Comparison of ENCODE assay signal across 8 mouse cellular contexts in genomic region chr11:96271541-96272011, GRCm38 (mm10). TPM values are rescaled to one million over a fixed set of nuclear protein-coding genes. Genes with fewer than 3 reads are reported as not detected.
DNase-seq lines count a peak whose midpoint lies in the region; ATAC-seq and TF ChIP-seq lines count a peak whose summit lies in the region.

No protein-coding gene starts in this region.

- ATAC-seq in midbrain, embryonic 13.5 days = no peak
- ATAC-seq in midbrain, embryonic 11.5 days (ENCODE audit: low FRiP score) = no peak
- ATAC-seq in embryonic facial prominence, embryonic 13.5 days (ENCODE audit: insufficient number of reproducible peaks, insufficient read depth, low FRiP score, low TSS enrichment, low read depth) = no peak
- no peak for ATAC-seq in stomach, embryonic 14.5 days (ENCODE audit: insufficient number of reproducible peaks, insufficient read depth, low FRiP score, low read depth)
- no peak for ATAC-seq in midbrain, postnatal 0 days (ENCODE audit: low FRiP score)
- no peak for ATAC-seq in forebrain, embryonic 11.5 days (replicated peaks; ENCODE audit: low FRiP score)

- DNase-seq in midbrain, embryonic 11.5 days (ENCODE audit: low spot score, missing footprints) = no peak
- DNase-seq in kidney, postnatal 10 days = peak; percentile 85
- no peak for DNase-seq in cerebellum, adult 18-20 months
- DNase-seq in midbrain, postnatal 0 days (ENCODE audit: low spot score) = no peak
- no peak for DNase-seq in forebrain, embryonic 11.5 days (ENCODE audit: low spot score)

- H3K4me3 ChIP-seq in midbrain, embryonic 13.5 days (replicated peaks) = 0 out of 2 replicates have a peak overlapping the region, but pooled peaks have one; percentile 5
- H3K4me3 ChIP-seq in midbrain, embryonic 11.5 days (ENCODE audit: low read depth, low read length) = no peak overlapping the region
- peak overlapping the region; percentile 23 for H3K4me3 ChIP-seq in embryonic facial prominence, embryonic 13.5 days
- H3K4me3 ChIP-seq in stomach, embryonic 14.5 days (ENCODE audit: low read depth, low read length) = peak overlapping the region; percentile 24
- H3K4me3 ChIP-seq in midbrain, postnatal 0 days (ENCODE audit: low read depth, low read length) = no peak overlapping the region
- no peak overlapping the region for H3K4me3 ChIP-seq in forebrain, embryonic 11.5 days (ENCODE audit: low read depth, low read length)

- no peak overlapping the region for H3K4me2 ChIP-seq in midbrain, embryonic 13.5 days (replicated peaks)
- no peak overlapping the region for H3K4me2 ChIP-seq in midbrain, embryonic 11.5 days
- H3K4me2 ChIP-seq in embryonic facial prominence, embryonic 13.5 days = peak overlapping the region; percentile 26
- peak overlapping the region; percentile 35 for H3K4me2 ChIP-seq in stomach, embryonic 14.5 days (replicated peaks; ENCODE audit: low read depth, low read length)
- H3K4me2 ChIP-seq in midbrain, postnatal 0 days (ENCODE audit: low read depth, low read length, poor library complexity, severe bottlenecking) = no peak overlapping the region
- H3K4me2 ChIP-seq in forebrain, embryonic 11.5 days (ENCODE audit: low read depth, low read length, severe bottlenecking) = no peak overlapping the region

- TF ChIP-seq CTCF in midbrain, postnatal 0 days (IDR thresholded peaks at IDR 0.05) = no peak

- no peak overlapping the region for H3K27ac ChIP-seq in midbrain, embryonic 13.5 days
- H3K27ac ChIP-seq in midbrain, embryonic 11.5 days (ENCODE audit: low read depth, low read length) = no peak overlapping the region
- H3K27ac ChIP-seq in embryonic facial prominence, embryonic 13.5 days = no peak overlapping the region
- H3K27ac ChIP-seq in stomach, embryonic 14.5 days (ENCODE audit: low read length) = no peak overlapping the region
- no peak overlapping the region for H3K27ac ChIP-seq in midbrain, postnatal 0 days (ENCODE audit: low read depth, low read length)
- H3K27ac ChIP-seq in forebrain, embryonic 11.5 days (ENCODE audit: low read depth, low read length) = no peak overlapping the region

- H3K36me3 ChIP-seq in midbrain, embryonic 13.5 days = no peaks in the 10 kb centered on the region
- no peaks in the 10 kb centered on the region for H3K36me3 ChIP-seq in midbrain, embryonic 11.5 days (ENCODE audit: control insufficient read depth, insufficient read depth, low read length)
- no peaks in the 10 kb centered on the region for H3K36me3 ChIP-seq in embryonic facial prominence, embryonic 13.5 days
- H3K36me3 ChIP-seq in stomach, embryonic 14.5 days (ENCODE audit: control insufficient read depth, insufficient read depth, low read length) = no peaks in the 10 kb centered on the region
- no peaks in the 10 kb centered on the region for H3K36me3 ChIP-seq in midbrain, postnatal 0 days (ENCODE audit: insufficient read depth, low read length)
- no peaks in the 10 kb centered on the region for H3K36me3 ChIP-seq in forebrain, embryonic 11.5 days (ENCODE audit: control insufficient read depth, insufficient read depth, low read length)

- H3K9me3 ChIP-seq in midbrain, embryonic 13.5 days = no peaks in the 10 kb centered on the region
- no peaks in the 10 kb centered on the region for H3K9me3 ChIP-seq in midbrain, embryonic 11.5 days (ENCODE audit: control insufficient read depth, low read length)
- H3K9me3 ChIP-seq in embryonic facial prominence, embryonic 13.5 days = no peaks in the 10 kb centered on the region
- H3K9me3 ChIP-seq in stomach, embryonic 14.5 days (ENCODE audit: control insufficient read depth, low read depth, low read length) = no peaks in the 10 kb centered on the region
- no peaks in the 10 kb centered on the region for H3K9me3 ChIP-seq in midbrain, postnatal 0 days (ENCODE audit: low read length)
- H3K9me3 ChIP-seq in forebrain, embryonic 11.5 days (ENCODE audit: control insufficient read depth, low read length) = no peaks in the 10 kb centered on the region

- no peak overlapping the region for H3K9ac ChIP-seq in midbrain, embryonic 13.5 days (replicated peaks)
- no peak overlapping the region for H3K9ac ChIP-seq in midbrain, embryonic 11.5 days (ENCODE audit: low read length)
- H3K9ac ChIP-seq in embryonic facial prominence, embryonic 13.5 days = no peak overlapping the region
- H3K9ac ChIP-seq in stomach, embryonic 14.5 days (replicated peaks; ENCODE audit: low read depth, low read length) = no peak overlapping the region; the same call in 1 of the 2 replicates
- no peak overlapping the region for H3K9ac ChIP-seq in midbrain, postnatal 0 days (replicated peaks; ENCODE audit: low read length, poor library complexity, severe bottlenecking)
- H3K9ac ChIP-seq in forebrain, embryonic 11.5 days (ENCODE audit: low read length) = no peak overlapping the region

- WGBS in midbrain, embryonic 13.5 days = under 1% methylated on average over 52 of the region's 52 CpGs
- under 1% methylated on average over 52 of the region's 52 CpGs for WGBS in midbrain, embryonic 11.5 days
- WGBS in embryonic facial prominence, embryonic 13.5 days = under 1% methylated on average over 52 of the region's 52 CpGs
- WGBS in stomach, embryonic 14.5 days = under 1% methylated on average over 52 of the region's 52 CpGs
- under 1% methylated on average over 46 of the region's 52 CpGs for WGBS in midbrain, postnatal 0 days
- under 1% methylated on average over 52 of the region's 52 CpGs for WGBS in forebrain, embryonic 11.5 days

- H3K4me1 ChIP-seq in midbrain, embryonic 13.5 days (replicated peaks) = peaks cover 6% of the 10 kb centered on the region
- peaks cover 4% of the 10 kb centered on the region; the same call in 1 of the 2 replicates for H3K4me1 ChIP-seq in midbrain, embryonic 11.5 days (ENCODE audit: control insufficient read depth, insufficient read depth, low read length)
- H3K4me1 ChIP-seq in embryonic facial prominence, embryonic 13.5 days = peaks cover 10% of the 10 kb centered on the region; the same call in 1 of the 2 replicates
- peaks cover 17% of the 10 kb centered on the region for H3K4me1 ChIP-seq in stomach, embryonic 14.5 days (ENCODE audit: control insufficient read depth, insufficient read depth, low read length)
- no peaks in the 10 kb centered on the region for H3K4me1 ChIP-seq in midbrain, postnatal 0 days (ENCODE audit: insufficient read depth, low read length)
- 0 out of 2 replicates have a peak, but pooled peaks cover 5% of the 10 kb centered on the region for H3K4me1 ChIP-seq in forebrain, embryonic 11.5 days (replicated peaks; ENCODE audit: control insufficient read depth, insufficient read depth, low read length)

- peaks cover 100% of the 10 kb centered on the region for H3K27me3 ChIP-seq in midbrain, embryonic 13.5 days
- peaks cover 98% of the 10 kb centered on the region for H3K27me3 ChIP-seq in midbrain, embryonic 11.5 days (ENCODE audit: control insufficient read depth, insufficient read depth, low read length)
- H3K27me3 ChIP-seq in embryonic facial prominence, embryonic 13.5 days = peaks cover 99% of the 10 kb centered on the region
- peaks cover 86% of the 10 kb centered on the region for H3K27me3 ChIP-seq in stomach, embryonic 14.5 days (ENCODE audit: control insufficient read depth, insufficient read depth, low read length)
- H3K27me3 ChIP-seq in midbrain, postnatal 0 days (ENCODE audit: insufficient read depth, low read length) = peaks cover 97% of the 10 kb centered on the region
- peaks cover 98% of the 10 kb centered on the region for H3K27me3 ChIP-seq in forebrain, embryonic 11.5 days (ENCODE audit: control insufficient read depth, insufficient read depth, low read length)

RNA-seq across cellular contexts. Expression of gene Hoxb9, which starts 0.3 kb away (rescaled TPM):
- polyA plus RNA-seq in midbrain, embryonic 13.5 days (2015; fragmentation: Nextera tagmentation; extraction: Ambion mirVana) = not detected in 2 replicates
- polyA plus RNA-seq in midbrain, embryonic 11.5 days (2014; fragmentation: Nextera tagmentation; extraction: Ambion mirVana) = not detected in 2 replicates
- 0.13 TPM in 1 of 2 replicates, not detected in the other for polyA plus RNA-seq in embryonic facial prominence, embryonic 13.5 days (2015; fragmentation: Nextera tagmentation; extraction: Ambion mirVana)
- polyA plus RNA-seq in stomach, embryonic 14.5 days (2014; fragmentation: Nextera tagmentation; extraction: Ambion mirVana) = 0.25 TPM in 2 replicates
- not detected in 2 replicates for total RNA-seq in midbrain, postnatal 0 days (2014; rRNA removed)
- polyA plus RNA-seq in midbrain, postnatal 0 days (2015; fragmentation: Nextera tagmentation; extraction: Ambion mirVana) = not detected in 2 replicates
- not detected in 2 replicates for polyA plus RNA-seq in forebrain, embryonic 11.5 days (2014; fragmentation: Nextera tagmentation; extraction: Ambion mirVana)

RNA-seq across cellular contexts. Expression of gene Hoxb8, which starts 10.1 kb away (rescaled TPM):
- polyA plus RNA-seq in midbrain, embryonic 13.5 days (2015; fragmentation: Nextera tagmentation; extraction: Ambion mirVana) = not detected in 2 replicates
- not detected in 2 replicates for polyA plus RNA-seq in midbrain, embryonic 11.5 days (2014; fragmentation: Nextera tagmentation; extraction: Ambion mirVana)
- 0.37 TPM in 1 of 2 replicates, not detected in the other for polyA plus RNA-seq in embryonic facial prominence, embryonic 13.5 days (2015; fragmentation: Nextera tagmentation; extraction: Ambion mirVana)
- polyA plus RNA-seq in stomach, embryonic 14.5 days (2014; fragmentation: Nextera tagmentation; extraction: Ambion mirVana) = 2.3 and 2.7 TPM in 2 replicates
- 3.4 TPM in 1 of 2 replicates, not detected in the other for total RNA-seq in midbrain, postnatal 0 days (2014; rRNA removed)
- not detected in 2 replicates for polyA plus RNA-seq in midbrain, postnatal 0 days (2015; fragmentation: Nextera tagmentation; extraction: Ambion mirVana)
- polyA plus RNA-seq in forebrain, embryonic 11.5 days (2014; fragmentation: Nextera tagmentation; extraction: Ambion mirVana) = not detected in 2 replicates

RNA-seq across cellular contexts. Expression of gene Hoxb7, which starts 14.8 kb away (rescaled TPM):
- not detected in 2 replicates for polyA plus RNA-seq in midbrain, embryonic 13.5 days (2015; fragmentation: Nextera tagmentation; extraction: Ambion mirVana)
- polyA plus RNA-seq in midbrain, embryonic 11.5 days (2014; fragmentation: Nextera tagmentation; extraction: Ambion mirVana) = not detected in 2 replicates
- 0.15 TPM in 1 of 2 replicates, not detected in the other for polyA plus RNA-seq in embryonic facial prominence, embryonic 13.5 days (2015; fragmentation: Nextera tagmentation; extraction: Ambion mirVana)
- 8.4 and 14.0 TPM in 2 replicates for polyA plus RNA-seq in stomach, embryonic 14.5 days (2014; fragmentation: Nextera tagmentation; extraction: Ambion mirVana)
- 0.19 TPM in 1 of 2 replicates, not detected in the other for total RNA-seq in midbrain, postnatal 0 days (2014; rRNA removed)
- not detected in 2 replicates for polyA plus RNA-seq in midbrain, postnatal 0 days (2015; fragmentation: Nextera tagmentation; extraction: Ambion mirVana)
- 0.21 TPM in 1 of 2 replicates, not detected in the other for polyA plus RNA-seq in forebrain, embryonic 11.5 days (2014; fragmentation: Nextera tagmentation; extraction: Ambion mirVana)

RNA-seq across cellular contexts. Expression of gene Hoxb6, which starts 20.7 kb away (rescaled TPM):
- not detected in 2 replicates for polyA plus RNA-seq in midbrain, embryonic 13.5 days (2015; fragmentation: Nextera tagmentation; extraction: Ambion mirVana)
- not detected in 2 replicates for polyA plus RNA-seq in midbrain, embryonic 11.5 days (2014; fragmentation: Nextera tagmentation; extraction: Ambion mirVana)
- 4.0 TPM in 1 of 2 replicates, not detected in the other for polyA plus RNA-seq in embryonic facial prominence, embryonic 13.5 days (2015; fragmentation: Nextera tagmentation; extraction: Ambion mirVana)
- 12.4 TPM in 2 replicates for polyA plus RNA-seq in stomach, embryonic 14.5 days (2014; fragmentation: Nextera tagmentation; extraction: Ambion mirVana)
- total RNA-seq in midbrain, postnatal 0 days (2014; rRNA removed) = 0.22 TPM in 1 of 2 replicates, not detected in the other
- polyA plus RNA-seq in midbrain, postnatal 0 days (2015; fragmentation: Nextera tagmentation; extraction: Ambion mirVana) = not detected in 2 replicates
- polyA plus RNA-seq in forebrain, embryonic 11.5 days (2014; fragmentation: Nextera tagmentation; extraction: Ambion mirVana) = not detected in 2 replicates

RNA-seq across cellular contexts. Expression of gene Hoxb5, which starts 31.6 kb away (rescaled TPM):
- 0.08 TPM in 1 of 2 replicates, not detected in the other for polyA plus RNA-seq in midbrain, embryonic 13.5 days (2015; fragmentation: Nextera tagmentation; extraction: Ambion mirVana)
- polyA plus RNA-seq in midbrain, embryonic 11.5 days (2014; fragmentation: Nextera tagmentation; extraction: Ambion mirVana) = not detected in 2 replicates
- 6.0 TPM in 1 of 2 replicates, not detected in the other for polyA plus RNA-seq in embryonic facial prominence, embryonic 13.5 days (2015; fragmentation: Nextera tagmentation; extraction: Ambion mirVana)
- polyA plus RNA-seq in stomach, embryonic 14.5 days (2014; fragmentation: Nextera tagmentation; extraction: Ambion mirVana) = 21.2 and 23.3 TPM in 2 replicates
- total RNA-seq in midbrain, postnatal 0 days (2014; rRNA removed) = 1.5 TPM in 1 of 2 replicates, not detected in the other
- not detected in 2 replicates for polyA plus RNA-seq in midbrain, postnatal 0 days (2015; fragmentation: Nextera tagmentation; extraction: Ambion mirVana)
- polyA plus RNA-seq in forebrain, embryonic 11.5 days (2014; fragmentation: Nextera tagmentation; extraction: Ambion mirVana) = 0.21 TPM in 1 of 2 replicates, not detected in the other

Comparison
In these comparisons a context has a peak if more than half of its experiments do, and no peak if none do; other contexts are left out.
1. H3K4me3 ChIP-seq: peak in midbrain, embryonic 13.5 days (single experiment), embryonic facial prominence, embryonic 13.5 days (single experiment) and stomach, embryonic 14.5 days (single experiment); none in midbrain, embryonic 11.5 days (single experiment), midbrain, postnatal 0 days (single experiment) and forebrain, embryonic 11.5 days (single experiment).
2. H3K4me2 ChIP-seq: peak in embryonic facial prominence, embryonic 13.5 days (single experiment) and stomach, embryonic 14.5 days (single experiment); none in midbrain, embryonic 13.5 days (single experiment), midbrain, embryonic 11.5 days (single experiment), midbrain, postnatal 0 days (single experiment) and forebrain, embryonic 11.5 days (single experiment).